Mouse (Mus musculus): Measurements from ENCODE around the gene Snupn. TPM values are rescaled to one million over a fixed set of nuclear protein-coding genes. Genes with fewer than 3 reads are reported as not detected.
"Not testable (repeated sequence)": the region's sequence is repeated elsewhere in the genome, so short reads cannot be mapped to it uniquely, and the experiment has no call there.

The Snupn gene
- polyA plus RNA-seq, 1 experiment, result 7.7 TPM

- Histone ChIP-seq H3K79me2 (ENCODE audit: control insufficient read depth, insufficient read depth) (peaks cover 32% of the 10 kb centered on the region), H3K27me3 (ENCODE audit: control insufficient read depth, insufficient read depth, insufficient read length) (no peaks in the 10 kb centered on the region), H3K79me3 (ENCODE audit: low read depth) (peaks cover 21% of the 10 kb centered on the region), H3K36me3 (ENCODE audit: control insufficient read depth, insufficient read depth) (no peaks in the 10 kb centered on the region), H3K4me3 (ENCODE audit: insufficient read depth, poor library complexity, severe bottlenecking) (peak overlapping the region; percentile 74), H3ac (ENCODE audit: control insufficient read depth, insufficient read length, low read depth) (no peak overlapping the region)
- no peak for TF ChIP-seq MYOG (IDR thresholded peaks at IDR 0.05; ENCODE audit: control insufficient read depth, extremely low read depth, insufficient read length)
- TF ChIP-seq USF1 (IDR thresholded peaks at IDR 0.05; ENCODE audit: low read depth), result no peak
- TF ChIP-seq FOSL1 (IDR thresholded peaks at IDR 0.05; ENCODE audit: insufficient read depth, low read length, poor library complexity, severe bottlenecking), result no peak
- no peak for TF ChIP-seq MAX (IDR thresholded peaks at IDR 0.05)
- TF ChIP-seq CEBPB (IDR thresholded peaks at IDR 0.05; ENCODE audit: low read depth), result no peak
- TF ChIP-seq CTCF (IDR thresholded peaks at IDR 0.05; ENCODE audit: control insufficient read depth, insufficient read depth, insufficient read length), result no peak
- TF ChIP-seq MYOD1 (IDR thresholded peaks at IDR 0.05; ENCODE audit: control insufficient read depth, insufficient read length, low read depth), result no peak
These were observed 13.8 kb upstream of the Snupn start for GRCm38 (mm10) chr9:56936861-56937222.

DNA sequence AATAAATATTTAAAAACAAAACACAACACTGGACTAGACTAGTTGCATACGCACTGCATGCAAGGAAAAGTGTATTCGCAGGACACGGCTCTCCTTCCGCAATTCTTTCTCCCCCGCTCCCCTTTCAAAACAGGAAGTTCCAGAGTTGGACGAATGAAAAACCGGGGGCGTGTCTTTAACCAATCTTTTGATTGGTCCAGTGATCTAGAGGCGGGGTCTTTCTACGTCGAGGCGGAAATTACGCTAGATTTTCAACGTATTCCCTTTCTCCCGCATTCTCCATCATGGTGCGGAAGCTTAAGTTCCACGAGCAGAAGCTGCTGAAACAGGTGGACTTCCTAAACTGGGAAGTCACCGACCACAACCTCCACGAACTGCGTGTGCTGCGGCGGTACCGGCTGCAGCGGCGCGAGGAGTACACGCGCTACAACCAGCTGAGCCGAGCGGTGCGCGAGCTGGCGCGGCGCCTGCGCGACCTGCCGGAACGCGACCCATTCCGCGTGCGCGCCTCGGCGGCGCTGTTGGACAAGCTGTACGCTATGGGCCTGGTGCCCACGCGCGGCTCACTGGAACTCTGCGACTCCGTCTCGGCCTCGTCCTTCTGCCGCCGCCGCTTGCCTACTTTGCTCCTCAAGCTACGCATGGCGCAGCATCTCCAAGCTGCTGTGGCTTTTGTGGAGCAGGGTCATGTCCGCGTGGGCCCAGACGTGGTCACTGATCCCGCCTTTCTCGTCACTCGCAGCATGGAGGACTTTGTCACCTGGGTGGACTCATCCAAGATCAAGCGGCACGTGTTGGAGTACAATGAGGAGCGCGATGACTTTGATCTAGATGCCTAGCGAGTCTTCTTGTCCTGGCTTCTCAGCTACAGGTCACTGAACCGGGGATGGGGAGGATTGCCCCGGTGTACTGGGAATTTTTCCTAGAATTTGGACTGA is 13.2 kb upstream of the Snupn start, which contains the start of gene Imp3:
Gene Imp3 (plus strand): TSS at position 253 of the 938 bp plus-strand sequence.
- H3K36me3 ChIP-seq (ENCODE audit: control insufficient read depth, insufficient read depth), result no peaks in the 10 kb centered on the region
- H3K27me3 ChIP-seq (ENCODE audit: control insufficient read depth, insufficient read depth, insufficient read length), result no peaks in the 10 kb centered on the region
- peak within 1 kb of the TSS; percentile 74 for H3K4me3 ChIP-seq (ENCODE audit: insufficient read depth, poor library complexity, severe bottlenecking)
- peaks cover 21% of the 10 kb centered on the region for H3K79me3 ChIP-seq (ENCODE audit: low read depth)
- no peak for TF ChIP-seq CEBPB (IDR thresholded peaks at IDR 0.05; ENCODE audit: low read depth)
- TF ChIP-seq MYOG (IDR thresholded peaks at IDR 0.05; ENCODE audit: control insufficient read depth, extremely low read depth, insufficient read length), result no peak
- TF ChIP-seq CTCF (IDR thresholded peaks at IDR 0.05; ENCODE audit: control insufficient read depth, insufficient read depth, insufficient read length), result peak; percentile 75
- no peak for TF ChIP-seq FOSL1 (IDR thresholded peaks at IDR 0.05; ENCODE audit: insufficient read depth, low read length, poor library complexity, severe bottlenecking)
- TF ChIP-seq MAX (IDR thresholded peaks at IDR 0.05), result peak; percentile 59
- TF ChIP-seq USF1 (IDR thresholded peaks at IDR 0.05; ENCODE audit: low read depth), result no peak
- TF ChIP-seq MYOD1 (IDR thresholded peaks at IDR 0.05; ENCODE audit: control insufficient read depth, insufficient read length, low read depth), result no peak
- H3ac ChIP-seq (ENCODE audit: control insufficient read depth, insufficient read length, low read depth), result peak within 1 kb of the TSS; percentile 95
- H3K79me2 ChIP-seq (ENCODE audit: control insufficient read depth, insufficient read depth), result peaks cover 32% of the 10 kb centered on the region

- Histone ChIP-seq H3K36me3 (ENCODE audit: control insufficient read depth, insufficient read depth) (no peaks in the 10 kb centered on the region), H3K4me3 (ENCODE audit: insufficient read depth, poor library complexity, severe bottlenecking) (peak overlapping the region; percentile 74), H3K27me3 (ENCODE audit: control insufficient read depth, insufficient read depth, insufficient read length) (no peaks in the 10 kb centered on the region), H3K79me3 (ENCODE audit: low read depth) (peaks cover 21% of the 10 kb centered on the region), H3K79me2 (ENCODE audit: control insufficient read depth, insufficient read depth) (peaks cover 32% of the 10 kb centered on the region), H3ac (ENCODE audit: control insufficient read depth, insufficient read length, low read depth) (no peak overlapping the region)
- TF ChIP-seq USF1 (IDR thresholded peaks at IDR 0.05; ENCODE audit: low read depth) (no peak), MAX (IDR thresholded peaks at IDR 0.05) (no peak), CTCF (IDR thresholded peaks at IDR 0.05; ENCODE audit: control insufficient read depth, insufficient read depth, insufficient read length) (no peak), MYOD1 (IDR thresholded peaks at IDR 0.05; ENCODE audit: control insufficient read depth, insufficient read length, low read depth) (no peak), CEBPB (IDR thresholded peaks at IDR 0.05; ENCODE audit: low read depth) (no peak), MYOG (IDR thresholded peaks at IDR 0.05; ENCODE audit: control insufficient read depth, extremely low read depth, insufficient read length) (no peak), FOSL1 (IDR thresholded peaks at IDR 0.05; ENCODE audit: insufficient read depth, low read length, poor library complexity, severe bottlenecking) (no peak)
These were observed 12.3 kb upstream of the Snupn start for GRCm38 (mm10) chr9:56938374-56938773.

GRCm38 (mm10) chr9:56947481-56947880 is 3.2 kb upstream of the Snupn start:
- not testable (repeated sequence) for H3K79me3 ChIP-seq (ENCODE audit: low read depth); H3K4me3 ChIP-seq (ENCODE audit: insufficient read depth, poor library complexity, severe bottlenecking); H3ac ChIP-seq (ENCODE audit: control insufficient read depth, insufficient read length, low read depth); H3K79me2 ChIP-seq (ENCODE audit: control insufficient read depth, insufficient read depth); H3K36me3 ChIP-seq (ENCODE audit: control insufficient read depth, insufficient read depth); H3K27me3 ChIP-seq (ENCODE audit: control insufficient read depth, insufficient read depth, insufficient read length)

GRCm38 (mm10) chr9:56948699-56949098 is 2.0 kb upstream of the Snupn start:
- H3ac ChIP-seq (ENCODE audit: control insufficient read depth, insufficient read length, low read depth); H3K79me3 ChIP-seq (ENCODE audit: low read depth); H3K4me3 ChIP-seq (ENCODE audit: insufficient read depth, poor library complexity, severe bottlenecking); H3K27me3 ChIP-seq (ENCODE audit: control insufficient read depth, insufficient read depth, insufficient read length); H3K79me2 ChIP-seq (ENCODE audit: control insufficient read depth, insufficient read depth); H3K36me3 ChIP-seq (ENCODE audit: control insufficient read depth, insufficient read depth): not testable (repeated sequence)

GRCm38 (mm10) chr9:56949767-56950166 is 911 bp upstream of the Snupn start:
- H3K4me3 ChIP-seq (ENCODE audit: insufficient read depth, poor library complexity, severe bottlenecking), result peak overlapping the region; percentile 28
- H3K27me3 ChIP-seq (ENCODE audit: control insufficient read depth, insufficient read depth, insufficient read length), result no peaks in the 10 kb centered on the region

More at GRCm38 (mm10) chr9:56949767-56950166, 911 bp upstream of the Snupn start:
- peaks cover 2% of the 10 kb centered on the region for H3K79me3 ChIP-seq (ENCODE audit: low read depth)
- H3ac ChIP-seq (ENCODE audit: control insufficient read depth, insufficient read length, low read depth), result peak overlapping the region; percentile 3
- TF ChIP-seq USF1 (IDR thresholded peaks at IDR 0.05; ENCODE audit: low read depth) (no peak), MYOD1 (IDR thresholded peaks at IDR 0.05; ENCODE audit: control insufficient read depth, insufficient read length, low read depth) (no peak), MAX (IDR thresholded peaks at IDR 0.05) (no peak), MYOG (IDR thresholded peaks at IDR 0.05; ENCODE audit: control insufficient read depth, extremely low read depth, insufficient read length) (no peak), FOSL1 (IDR thresholded peaks at IDR 0.05; ENCODE audit: insufficient read depth, low read length, poor library complexity, severe bottlenecking) (no peak), CTCF (IDR thresholded peaks at IDR 0.05; ENCODE audit: control insufficient read depth, insufficient read depth, insufficient read length) (no peak), CEBPB (IDR thresholded peaks at IDR 0.05; ENCODE audit: low read depth) (no peak)
- H3K79me2 ChIP-seq (ENCODE audit: control insufficient read depth, insufficient read depth), result no peaks in the 10 kb centered on the region
- no peaks in the 10 kb centered on the region for H3K36me3 ChIP-seq (ENCODE audit: control insufficient read depth, insufficient read depth)
